Mouse (Mus musculus) WW6 (cell line): Measurements from ENCODE around the gene Med12.
"Not testable (repeated sequence)": the region's sequence is repeated elsewhere in the genome, so short reads cannot be mapped to it uniquely, and the experiment has no call there.

Experiments used
- DNase-seq: peaks from one replicate; pipeline ENCODE4 v3.0.0-alpha.2; 2013; ENCODE audit warnings: low read depth, low spot score

The Med12 gene

DNA sequence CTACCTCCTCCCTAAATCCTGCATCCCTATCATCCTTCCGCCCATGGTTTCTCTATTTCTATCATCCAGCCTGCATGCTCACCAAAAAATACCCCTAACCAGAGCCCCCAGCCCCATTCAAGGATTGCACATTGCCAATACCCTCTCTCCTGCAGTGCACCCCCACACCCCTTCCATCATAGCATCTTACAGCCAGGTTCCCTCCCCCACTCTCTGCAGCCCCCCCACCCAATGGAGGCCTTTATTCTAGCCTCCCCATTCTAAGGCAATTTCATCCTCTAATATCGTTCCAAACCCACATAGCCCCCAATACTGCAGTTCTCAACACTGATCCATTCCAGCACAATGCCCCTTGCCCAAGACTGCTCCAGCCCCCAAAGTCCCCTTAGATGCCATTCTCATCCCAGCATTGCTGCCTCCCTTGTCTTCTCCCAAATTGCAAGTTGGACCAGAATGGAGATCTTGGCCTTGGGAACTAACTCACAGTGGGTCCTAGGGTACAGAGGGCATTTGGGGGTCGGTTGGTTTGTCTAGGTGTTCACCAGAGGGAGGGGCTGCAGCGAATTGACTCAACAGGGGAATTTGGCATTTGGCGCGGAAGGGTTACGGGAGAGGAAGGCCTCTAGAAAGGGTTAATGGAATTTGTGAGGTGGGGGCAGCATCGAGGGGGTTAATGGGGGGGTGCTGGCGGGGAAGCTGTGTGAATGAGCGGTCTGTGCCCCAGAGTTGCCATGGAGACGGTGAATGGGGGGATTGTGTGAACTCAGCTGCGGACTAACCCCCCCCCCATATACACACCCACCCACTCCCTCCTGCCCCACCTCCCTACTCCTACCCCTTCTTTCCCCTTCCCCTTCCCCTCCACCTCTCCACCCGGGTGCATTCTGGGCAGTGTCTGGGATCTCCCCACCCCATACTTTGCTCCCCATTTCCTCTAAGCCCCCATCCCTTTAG lies 25.9 kb downstream of the Med12 start:
- DNase-seq: no peak

DNA sequence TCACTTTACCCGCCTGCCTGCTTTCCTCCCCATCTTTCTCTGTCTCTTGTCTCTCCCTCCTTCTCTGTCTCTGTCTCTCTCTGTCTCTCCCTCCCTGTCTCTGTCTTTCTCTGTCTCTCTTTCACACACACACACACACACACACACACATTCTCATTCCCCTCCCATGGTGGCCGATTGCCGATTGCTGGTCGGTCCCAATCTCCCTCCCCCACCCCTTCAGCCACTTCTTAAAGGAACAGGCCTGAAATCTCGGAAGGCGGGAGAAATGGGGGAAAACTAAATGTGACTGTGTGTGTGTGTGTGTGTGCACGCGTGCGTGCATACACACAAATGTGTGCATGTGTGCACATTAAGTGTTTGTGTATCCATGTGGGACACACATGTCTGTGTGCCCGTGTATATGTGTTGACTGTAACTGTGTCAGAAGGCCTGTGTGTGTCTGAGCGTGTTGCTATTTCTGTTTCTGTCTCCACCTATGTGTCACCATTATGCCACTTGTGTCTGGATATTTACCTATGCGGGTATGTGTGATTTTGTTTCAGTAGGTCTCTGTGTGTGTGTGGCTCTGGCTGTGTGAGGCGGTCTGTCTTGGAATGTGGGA lies 26.7 kb downstream of the Med12 start:
- DNase-seq: no peak

DNA sequence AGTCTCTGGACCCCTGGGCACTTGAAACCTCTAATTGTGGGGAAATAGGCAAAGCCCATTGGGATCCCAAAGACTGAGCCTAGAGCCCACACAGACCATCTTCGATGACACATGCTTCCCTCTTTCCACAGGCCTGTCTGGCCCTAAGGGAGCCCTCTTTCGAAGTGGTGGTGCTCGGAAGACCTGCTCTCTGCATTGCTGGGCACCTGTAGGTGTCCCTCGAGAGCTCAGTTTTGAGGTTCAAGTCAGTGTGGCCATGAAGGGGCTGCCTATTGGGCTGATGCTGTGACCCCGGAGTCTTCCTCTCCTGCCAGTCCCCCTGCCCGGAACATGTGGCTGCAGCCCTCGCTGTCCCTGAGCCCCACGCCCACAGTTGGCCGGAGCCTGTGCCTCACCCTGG lies 27.8 kb downstream of the Med12 start:
- no peak for DNase-seq

DNA sequence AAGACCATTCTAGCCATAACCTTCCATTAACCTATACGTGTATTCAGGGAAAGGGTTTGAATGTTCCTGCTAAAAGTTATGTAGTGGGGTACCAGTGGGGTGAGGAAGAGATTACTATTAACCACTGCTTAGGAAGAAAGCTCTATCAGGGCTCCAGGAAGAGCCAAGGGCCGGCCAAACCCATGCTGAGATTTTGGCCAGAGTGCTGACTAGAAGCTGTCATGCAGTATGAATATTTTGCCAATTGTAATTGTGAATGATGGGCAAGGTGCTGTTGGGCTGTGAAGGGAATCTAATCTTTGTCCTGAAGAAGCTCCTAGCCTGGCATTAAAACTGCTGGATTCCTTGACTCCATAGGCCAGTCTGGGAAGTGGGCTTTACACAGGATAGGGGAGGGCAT lies 30.8 kb downstream of the Med12 start:
- no peak for DNase-seq

DNA sequence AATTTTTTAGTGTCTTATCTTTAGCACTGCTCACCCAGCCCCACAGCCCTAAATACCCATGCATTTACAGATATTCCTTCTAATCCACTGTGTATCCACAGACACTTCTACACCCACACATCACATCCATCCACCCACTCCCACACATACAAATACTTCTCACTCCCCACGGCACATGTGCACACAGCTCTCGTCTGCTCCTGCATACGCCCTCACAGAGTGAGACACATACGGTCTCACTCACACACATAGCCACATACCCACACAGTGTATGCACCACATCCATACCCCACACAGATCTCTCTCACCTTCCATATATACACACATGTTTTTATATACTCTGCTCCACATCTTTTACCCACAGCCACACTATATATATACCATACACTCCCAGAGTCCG lies 35.5 kb downstream of the Med12 start:
- DNase-seq: no peak

DNA sequence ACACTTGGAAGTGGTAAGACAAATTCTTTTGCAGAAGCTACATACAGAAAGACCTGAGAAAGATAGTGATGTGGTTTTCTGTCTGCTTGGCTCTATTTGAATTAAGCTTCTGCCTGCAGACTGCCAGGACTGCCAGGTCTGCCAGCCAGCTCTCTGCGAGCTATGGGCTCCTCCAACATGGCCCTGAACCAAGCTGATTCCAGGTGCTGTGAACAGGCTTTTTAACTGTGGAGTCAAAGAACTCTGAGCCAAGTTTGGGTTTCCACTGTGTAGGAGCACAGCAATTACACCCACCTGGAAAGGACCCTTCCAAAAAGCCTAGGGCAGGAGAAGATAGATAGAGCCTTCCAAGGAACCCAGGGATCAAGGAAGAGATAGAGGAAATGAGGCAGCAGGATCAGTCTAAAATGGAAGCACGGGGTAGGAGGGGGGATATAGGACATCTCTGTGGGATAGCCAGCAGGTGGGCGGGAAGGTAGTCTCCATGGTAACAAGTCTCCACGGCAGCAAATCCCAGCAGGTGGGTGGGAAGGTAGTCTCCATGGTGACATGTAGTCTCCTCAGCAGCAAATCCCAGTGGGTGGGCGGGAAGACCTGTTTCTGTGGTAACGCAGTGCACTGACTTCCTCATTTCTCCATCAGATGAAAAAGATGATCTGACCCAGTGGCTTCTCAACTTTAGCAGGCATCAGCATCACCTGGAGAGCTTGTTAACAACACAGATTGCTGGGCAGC lies 40.0 kb downstream of the Med12 start:
- DNase-seq: no peak

DNA sequence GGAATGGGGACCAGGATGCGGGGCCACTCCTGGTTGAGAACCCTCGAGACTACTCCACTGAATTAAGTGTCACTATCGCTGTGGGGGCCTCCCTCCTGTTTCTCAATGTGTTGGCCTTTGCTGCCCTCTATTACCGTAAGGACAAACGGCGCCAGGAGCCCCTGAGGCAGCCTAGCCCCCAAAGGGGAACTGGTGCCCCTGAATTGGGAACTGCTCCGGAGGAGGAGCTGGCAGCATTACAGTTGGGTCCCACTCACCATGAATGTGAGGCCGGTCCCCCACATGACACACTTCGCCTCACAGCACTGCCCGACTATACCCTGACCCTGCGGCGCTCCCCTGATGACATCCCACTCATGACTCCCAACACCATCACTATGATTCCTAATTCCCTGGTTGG lies 45.9 kb downstream of the Med12 start:
- no peak for DNase-seq

DNA sequence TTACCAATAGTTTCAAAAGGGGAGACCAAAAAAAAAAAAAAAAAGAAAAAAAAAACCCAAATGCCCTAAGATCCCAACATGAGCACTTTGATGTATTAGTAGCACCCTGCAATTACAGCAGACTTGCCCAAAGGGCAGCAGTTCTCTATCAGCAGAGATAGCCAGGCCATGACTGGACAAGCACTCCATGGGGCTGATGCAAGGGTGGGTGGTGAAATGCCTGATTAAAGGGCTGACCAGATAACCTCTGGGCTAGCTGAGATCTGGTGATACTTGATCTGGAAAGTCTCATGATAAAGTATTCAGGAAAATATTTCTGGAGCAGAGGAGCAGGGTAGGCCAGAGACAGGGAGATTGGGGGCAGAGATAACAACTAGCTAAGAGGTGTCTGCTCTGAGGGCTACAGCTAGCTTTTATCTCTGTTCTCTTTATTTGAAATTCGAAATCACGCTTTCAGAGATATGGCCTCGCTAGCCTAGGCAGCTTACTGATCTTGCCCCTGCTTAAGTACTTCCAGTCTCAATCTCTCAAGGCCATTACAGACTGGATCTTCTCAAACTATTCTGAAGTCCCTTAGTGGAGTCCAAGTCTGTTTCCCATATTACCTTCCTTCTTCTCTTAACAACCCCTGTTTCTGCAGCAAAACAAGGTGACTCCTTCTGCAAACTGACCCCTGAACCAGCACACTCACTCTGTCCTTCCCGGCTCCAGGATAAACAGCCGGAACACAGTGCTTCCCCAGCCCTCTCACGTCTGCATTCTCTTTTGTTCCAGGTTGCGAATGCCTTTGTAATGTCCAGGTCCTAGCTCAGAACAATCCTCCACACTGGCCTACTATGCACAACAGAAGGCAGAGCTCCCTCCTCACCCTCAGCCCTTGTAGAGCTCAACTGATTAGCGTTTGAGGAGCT lies 52.4 kb downstream of the Med12 start:
- no peak for DNase-seq

DNA sequence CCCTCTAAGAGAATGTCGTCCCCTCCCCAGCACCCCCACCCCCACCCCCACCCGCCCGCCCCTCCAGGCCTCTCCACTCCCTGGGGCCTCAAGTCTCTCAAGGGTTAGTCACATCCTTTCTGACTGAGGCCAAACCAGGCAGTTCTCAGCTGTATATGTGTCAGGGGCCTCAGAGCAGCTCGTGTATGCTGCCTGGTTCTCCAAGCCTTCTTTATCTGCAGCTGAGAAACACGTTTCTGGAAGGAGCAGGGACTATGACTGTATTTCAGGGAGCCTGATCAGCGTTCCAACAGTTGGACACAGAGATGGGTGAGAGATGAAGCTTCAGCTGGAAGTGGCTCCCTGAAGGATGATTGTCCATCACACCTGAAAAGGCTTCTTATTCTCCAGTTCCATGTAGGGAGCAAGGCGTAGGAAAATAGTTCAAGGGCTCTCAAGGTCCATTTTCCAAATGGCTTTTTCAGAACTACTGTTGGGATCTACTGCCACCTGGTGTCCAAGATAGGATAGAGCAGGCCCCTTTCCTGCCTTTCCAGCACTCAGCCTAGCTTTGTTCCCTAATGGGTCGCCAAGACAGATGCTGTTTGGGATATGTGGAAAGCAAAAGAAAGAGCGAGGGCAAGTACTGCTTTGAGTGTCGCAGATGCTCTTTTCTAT lies 55.7 kb downstream of the Med12 start:
- DNase-seq: no peak

DNA sequence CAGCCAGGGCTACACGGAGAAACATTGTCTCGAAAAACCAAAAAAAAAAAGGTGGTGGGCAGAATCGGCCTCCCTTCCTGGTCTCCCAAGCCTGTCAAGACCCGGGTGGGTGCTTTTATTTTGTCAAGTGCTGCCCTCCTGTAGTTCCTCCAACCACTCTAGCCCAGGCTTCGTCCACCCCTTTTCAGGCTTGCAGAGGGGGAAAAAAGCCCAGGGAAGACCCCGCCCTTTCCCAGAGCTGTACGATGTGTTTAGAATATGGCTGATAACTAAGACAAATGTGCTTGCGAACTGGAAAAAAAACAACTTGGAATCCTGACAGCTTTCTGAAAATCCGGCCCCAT lies 58.2 kb downstream of the Med12 start:
- DNase-seq: no peak

DNA sequence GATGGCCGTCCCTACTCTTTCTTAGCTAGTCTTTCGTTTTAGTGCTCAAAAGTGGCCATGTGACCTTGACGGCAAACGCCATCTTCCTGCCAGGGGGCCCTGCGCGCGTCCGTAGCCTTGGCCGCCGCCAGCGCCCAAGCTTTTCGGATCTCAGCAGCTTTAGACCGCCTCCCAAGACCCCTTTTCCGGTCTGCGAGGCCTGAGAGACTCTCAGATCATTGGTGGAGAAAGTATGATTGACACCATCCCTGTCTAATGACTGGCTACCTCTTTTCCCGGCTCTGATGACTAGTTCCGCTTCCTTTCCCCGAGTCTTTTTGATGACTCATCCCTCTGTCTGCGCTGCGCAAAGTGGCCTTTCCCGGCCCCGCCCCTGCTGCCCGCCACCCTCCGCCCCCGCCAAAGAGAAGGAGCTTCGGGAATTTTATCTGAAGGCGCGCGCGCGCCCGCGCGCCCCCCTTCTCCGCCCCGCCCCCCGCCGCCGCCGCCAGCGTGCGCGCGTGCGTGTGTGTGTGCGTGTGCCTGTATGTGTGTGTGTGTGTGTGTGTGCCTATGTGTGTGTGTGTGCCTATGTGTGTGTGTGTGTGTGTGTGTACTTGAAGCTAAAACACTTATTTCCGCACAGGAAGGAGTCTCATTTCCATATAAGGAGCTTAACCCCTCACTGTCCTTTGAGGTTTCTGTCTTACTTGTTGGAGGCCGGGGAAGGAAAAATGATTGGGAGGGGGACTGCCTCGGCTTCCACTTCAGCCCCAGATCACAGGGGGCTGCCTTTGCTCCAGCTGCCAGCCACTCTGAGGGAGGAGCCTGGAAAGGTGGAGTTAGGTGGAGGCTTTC lies 58.8 kb downstream of the Med12 start:
- DNase-seq: peak; percentile 70

DNA sequence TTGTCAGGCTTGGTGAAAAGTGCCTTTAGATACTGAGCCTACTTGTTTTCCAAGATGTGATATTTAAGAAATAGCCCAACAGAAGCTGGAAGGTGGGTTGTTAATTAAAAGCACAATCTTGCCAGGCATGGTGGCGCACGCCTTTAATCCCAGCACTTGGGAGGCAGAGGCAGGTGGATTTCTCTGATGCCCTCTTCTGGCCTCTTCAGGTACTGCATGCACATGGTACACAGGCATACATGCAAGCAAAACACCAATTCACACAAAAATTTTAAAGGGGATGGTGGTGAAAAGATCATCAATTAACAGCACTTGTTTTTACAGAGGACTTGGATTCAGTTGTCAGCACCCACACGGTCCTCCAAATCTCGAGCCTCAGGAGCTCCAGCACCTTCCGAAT lies 60.8 kb downstream of the Med12 start:
- no peak for DNase-seq

DNA sequence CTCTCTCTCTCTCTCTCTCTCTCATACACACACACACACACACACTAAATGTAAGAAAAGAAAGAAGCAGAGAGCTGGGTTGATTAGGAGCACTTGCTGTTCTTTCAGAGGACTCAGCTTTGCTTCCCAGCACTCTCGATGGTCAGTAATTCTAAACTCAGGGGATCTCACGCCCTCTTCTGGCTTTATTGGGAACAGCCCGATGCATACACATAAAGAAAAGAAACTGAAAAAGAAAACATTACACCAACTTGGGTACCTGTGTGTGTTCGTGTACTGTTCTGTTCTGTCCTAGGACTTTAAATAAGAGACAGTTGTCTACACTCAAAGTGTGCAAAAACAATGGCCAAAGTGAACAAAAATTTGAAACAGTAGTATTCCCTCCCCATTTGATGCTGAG lies 64.8 kb downstream of the Med12 start:
- DNase-seq: no peak

DNA sequence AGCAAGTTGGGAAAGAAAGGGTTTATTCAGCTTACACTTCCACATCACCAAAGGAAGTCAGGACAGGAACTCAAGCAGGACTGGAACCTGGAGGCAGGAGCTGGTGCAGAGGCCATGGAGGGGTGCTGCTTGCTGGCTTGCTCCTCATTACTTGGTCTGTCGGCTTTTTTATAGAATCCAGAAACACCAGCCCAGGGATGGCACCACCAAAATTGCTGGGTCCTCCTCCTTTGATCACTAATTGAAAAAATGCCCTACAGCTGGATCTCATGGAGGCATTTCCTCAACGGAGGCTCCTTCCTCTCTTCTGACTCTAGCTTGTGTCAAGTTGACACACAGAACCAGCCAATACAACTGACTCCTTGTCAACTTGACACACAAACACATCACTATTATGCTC lies 69.0 kb downstream of the Med12 start:
- not testable (repeated sequence) for DNase-seq

DNA sequence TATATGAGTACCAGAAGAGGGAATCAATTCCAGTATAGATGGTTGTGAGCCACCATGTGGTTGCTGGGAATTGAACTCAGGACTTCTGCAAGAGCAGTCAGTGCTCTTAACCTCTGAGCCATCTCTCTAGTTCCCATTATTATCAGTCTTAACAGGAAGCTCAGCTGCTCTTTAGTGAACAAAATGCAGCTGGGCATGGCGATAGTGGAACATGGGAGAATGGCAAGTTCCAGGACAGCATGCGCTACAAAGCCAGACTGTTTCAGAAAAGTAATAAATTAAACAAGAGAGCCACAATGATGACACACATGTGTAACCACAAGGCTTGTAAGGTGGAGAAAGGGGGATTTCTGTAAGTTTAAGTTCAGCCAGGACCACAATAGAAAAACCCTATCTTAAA lies 71.6 kb downstream of the Med12 start:
- no peak for DNase-seq

DNA sequence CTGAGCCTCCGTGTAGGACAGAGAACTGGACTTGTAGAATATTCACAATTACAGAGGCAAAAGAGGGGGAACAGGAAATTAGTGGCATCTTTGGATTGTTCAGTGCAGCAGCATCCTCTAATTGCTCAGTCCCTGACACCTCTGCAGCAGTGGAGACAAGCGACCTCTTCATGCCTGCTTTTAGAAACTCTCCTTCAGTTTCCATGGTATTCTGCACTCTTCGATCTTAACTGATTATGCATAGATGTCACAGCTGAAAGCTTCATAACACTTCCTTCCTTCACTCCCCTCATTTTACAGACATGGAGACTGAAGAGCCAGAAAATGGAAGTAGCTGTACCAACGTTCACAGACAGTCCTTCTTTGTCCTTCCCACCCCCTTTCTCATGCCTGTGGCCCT lies 72.6 kb downstream of the Med12 start:
- DNase-seq: no peak
